Mouse (Mus musculus): ENCODE results near the gene Spata7.
"Not testable (repeated sequence)": the region's sequence is repeated elsewhere in the genome, so short reads cannot be mapped to it uniquely, and the experiment has no call there.

DNA sequence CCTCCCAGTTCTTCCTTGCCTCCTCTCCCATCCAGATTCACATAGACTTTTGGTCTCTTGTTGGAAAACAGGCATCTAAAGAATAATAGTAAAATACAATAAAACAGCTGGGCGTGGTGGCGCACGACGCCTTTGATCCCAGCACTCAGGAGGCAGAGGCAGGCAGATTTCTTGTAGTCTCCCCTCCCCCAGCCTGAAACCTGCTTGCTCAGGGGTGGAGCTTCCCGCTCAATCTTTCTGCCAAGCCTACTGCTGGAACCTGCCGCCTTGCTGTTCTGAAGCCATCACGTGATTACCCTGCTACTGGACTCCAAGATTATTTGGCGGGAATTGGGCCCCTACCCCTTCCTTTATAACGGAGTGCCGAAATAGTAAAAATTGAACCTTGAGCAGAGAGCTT lies 4.7 kb upstream of the Spata7 start:
- not testable (repeated sequence) for TF ChIP-seq POLR2A (IDR thresholded peaks at IDR 0.05; ENCODE audit: insufficient read depth, low read length); EP300 (IDR thresholded peaks at IDR 0.05; ENCODE audit: insufficient read depth, low read depth, low read length); CTCF (IDR thresholded peaks at IDR 0.05; ENCODE audit: low read depth, low read length)
